Mouse (Mus musculus) embryonic fibroblast, embryonic 13.5 days (primary cell): ENCODE measurements around the gene Olfr1219.

Source experiments
- CTCF ChIP-seq: IDR thresholded peaks from 2 replicates; pipeline ENCODE4 v1.5.1; 2011; ENCODE audit warnings: mild to moderate bottlenecking, control low read depth, low read length, moderate library complexity, borderline replicate concordance; ENCODE audit not compliant: insufficient read depth
- POLR2A ChIP-seq: IDR thresholded peaks from 2 replicates; pipeline ENCODE4 v1.6.1; 2011; ENCODE audit warnings: low read depth, mild to moderate bottlenecking, control low read depth, low read length, moderate library complexity

DNA sequence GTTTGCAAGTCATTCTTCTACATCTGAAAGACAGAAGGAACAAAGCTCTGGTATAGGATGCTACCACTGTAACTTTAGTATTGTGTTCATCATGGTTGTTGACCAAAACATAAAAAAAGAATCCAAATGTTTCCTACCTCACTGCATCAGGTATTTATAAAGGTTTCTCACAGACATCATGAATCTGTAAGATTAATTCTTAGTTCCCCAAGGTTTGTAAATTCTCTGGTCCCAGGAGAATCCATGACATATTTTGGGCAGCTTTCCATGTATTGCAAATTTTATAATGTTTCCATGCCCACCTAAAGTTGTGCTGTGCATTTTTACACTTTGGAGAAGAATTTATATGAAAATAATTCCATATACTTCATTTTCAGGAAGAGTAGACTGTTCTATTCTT is 22.2 kb downstream of the Olfr1219 start, which contains the start of gene Olfr1218:
- TF ChIP-seq POLR2A (no peak), CTCF (no peak)
